Mouse (Mus musculus) embryonic facial prominence, embryonic 15.5 days (tissue): ENCODE data around the gene Ssmem1. TPM values are rescaled to one million over a fixed set of nuclear protein-coding genes. Genes with fewer than 3 reads are reported as not detected.

Source experiments
- ATAC-seq: fragments of 200-750 bp; cut with Nextera tagmentation; 2 replicates; pipeline ENCODE4 v1.8.0; 2017; ENCODE audit warnings: low read depth, moderate TSS enrichment; ENCODE audit not compliant: insufficient number of reproducible peaks, low FRiP score, low TSS enrichment
- H3K27ac ChIP-seq: fragments of 300-500 bp; sonication (generic); replicated peaks from 2 replicates; pipeline ENCODE4 v1.5.1; 2015; ENCODE audit warnings: mild to moderate bottlenecking, inconsistent platforms
- H3K27me3 ChIP-seq: fragments of 300-500 bp; sonication (generic); 2 replicates; pipeline ENCODE4 v1.6.1; 2015; ENCODE audit warnings: inconsistent platforms
- H3K36me3 ChIP-seq: fragments of 300-500 bp; sonication (generic); 2 replicates; pipeline ENCODE4 v1.6.1; 2015; ENCODE audit warnings: mild to moderate bottlenecking, inconsistent platforms
- H3K4me1 ChIP-seq: fragments of 300-500 bp; sonication (generic); 2 replicates; pipeline ENCODE4 v1.6.1; 2015; ENCODE audit warnings: inconsistent platforms
- H3K4me2 ChIP-seq: fragments of 300-500 bp; sonication (generic); replicated peaks from 2 replicates; pipeline ENCODE4 v1.6.1; 2015; ENCODE audit warnings: mild to moderate bottlenecking, inconsistent platforms
- H3K4me3 ChIP-seq: fragments of 300-500 bp; sonication (generic); replicated peaks from 2 replicates; pipeline ENCODE4 v1.5.1; 2015; ENCODE audit warnings: mild to moderate bottlenecking, inconsistent platforms
- H3K9ac ChIP-seq: fragments of 300-500 bp; sonication (generic); 2 replicates; pipeline ENCODE4 v1.6.1; 2015; ENCODE audit warnings: inconsistent platforms
- H3K9me3 ChIP-seq: fragments of 300-500 bp; sonication (generic); replicated peaks from 2 replicates; pipeline ENCODE4 v1.6.1; 2016; ENCODE audit warnings: inconsistent platforms
- WGBS: fragments of 180-500 bp; shearing (Covaris S2); methylation state at CpG from one replicate; pipeline ENCODE4 v1.1.7; 2015; 5-methylcytosine and 5-hydroxymethylcytosine counted together
- polyA plus RNA-seq: library from polyadenylated mRNA; unstranded; fragments of >200 nt; fragmentation: Nextera tagmentation; extraction: Ambion mirVana; gene quantifications from 2 replicates; pipeline ENCODE4 v1.2.1, GENCODE M21; 2015

Gene Ssmem1
- polyA plus RNA-seq = 0.14 and 0.52 TPM in 2 replicates

DNA sequence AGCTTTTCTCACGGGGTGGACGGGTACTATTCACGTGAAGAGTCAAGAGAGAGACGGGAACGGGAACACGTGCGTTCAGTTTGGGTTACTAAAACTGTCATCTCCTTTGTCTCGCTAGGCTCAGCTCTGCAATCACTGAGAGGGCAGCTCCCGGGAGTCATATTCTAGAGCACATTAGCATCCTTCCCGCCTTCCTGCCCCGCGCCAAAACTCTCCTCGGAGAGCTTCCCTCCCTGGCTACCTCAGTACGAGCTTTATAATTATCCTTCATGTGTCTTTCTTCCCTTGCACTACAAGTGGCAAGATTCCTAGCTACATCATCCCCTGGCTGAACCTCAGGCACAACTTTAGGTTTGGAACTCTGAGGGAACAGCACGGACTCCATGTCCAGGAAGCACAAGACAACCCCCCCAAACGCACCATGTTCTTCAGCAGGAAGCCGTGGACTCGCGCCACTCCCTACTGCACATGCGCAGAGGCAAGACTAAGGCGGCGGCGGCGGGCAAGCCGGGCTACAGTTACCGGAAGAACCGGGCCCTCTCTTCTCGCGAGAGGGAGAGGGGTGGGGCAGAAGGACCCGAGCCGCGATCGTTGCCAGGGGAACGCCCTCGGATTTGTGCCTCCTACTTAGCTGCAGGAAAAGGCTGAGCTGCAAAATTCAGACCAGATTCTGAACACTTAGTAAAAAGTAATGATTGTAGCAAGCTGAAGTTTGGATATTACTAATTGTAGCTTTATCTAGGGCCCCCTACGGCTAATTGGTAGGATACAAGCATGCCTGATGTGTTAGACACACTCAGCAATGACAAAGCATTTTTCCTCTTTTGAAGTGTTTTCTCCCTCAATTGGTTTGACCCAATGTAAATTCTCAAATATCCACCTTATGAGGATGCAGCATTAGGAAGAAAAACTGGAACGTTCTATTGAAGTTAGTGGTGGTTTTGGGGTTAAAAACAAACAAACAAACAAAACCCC is at the start of gene Ssmem1, which contains the start of gene Tmem209:
Ssmem1 (plus strand) TSS at position 585 of the 975 bp plus-strand sequence.
Tmem209 (minus strand) TSS at position 519 of the 975 bp plus-strand sequence.
- Histone ChIP-seq H3K9ac (peak within 1 kb of the TSS; percentile 85), H3K4me2 (peak within 1 kb of the TSS; percentile 59), H3K4me3 (peak within 1 kb of the TSS; percentile 60), H3K4me1 (peaks cover 13% of the 10 kb centered on the region), H3K27me3 (no peaks in the 10 kb centered on the region), H3K36me3 (peaks cover 13% of the 10 kb centered on the region; the same call in 1 of the 2 replicates), H3K9me3 (no peaks in the 10 kb centered on the region; the same call in 1 of the 2 replicates), H3K27ac (peak within 1 kb of the TSS; percentile 99)
- under 1% methylated on average over 37 of the region's 37 CpGs for WGBS
- ATAC-seq = peak; percentile 98

DNA sequence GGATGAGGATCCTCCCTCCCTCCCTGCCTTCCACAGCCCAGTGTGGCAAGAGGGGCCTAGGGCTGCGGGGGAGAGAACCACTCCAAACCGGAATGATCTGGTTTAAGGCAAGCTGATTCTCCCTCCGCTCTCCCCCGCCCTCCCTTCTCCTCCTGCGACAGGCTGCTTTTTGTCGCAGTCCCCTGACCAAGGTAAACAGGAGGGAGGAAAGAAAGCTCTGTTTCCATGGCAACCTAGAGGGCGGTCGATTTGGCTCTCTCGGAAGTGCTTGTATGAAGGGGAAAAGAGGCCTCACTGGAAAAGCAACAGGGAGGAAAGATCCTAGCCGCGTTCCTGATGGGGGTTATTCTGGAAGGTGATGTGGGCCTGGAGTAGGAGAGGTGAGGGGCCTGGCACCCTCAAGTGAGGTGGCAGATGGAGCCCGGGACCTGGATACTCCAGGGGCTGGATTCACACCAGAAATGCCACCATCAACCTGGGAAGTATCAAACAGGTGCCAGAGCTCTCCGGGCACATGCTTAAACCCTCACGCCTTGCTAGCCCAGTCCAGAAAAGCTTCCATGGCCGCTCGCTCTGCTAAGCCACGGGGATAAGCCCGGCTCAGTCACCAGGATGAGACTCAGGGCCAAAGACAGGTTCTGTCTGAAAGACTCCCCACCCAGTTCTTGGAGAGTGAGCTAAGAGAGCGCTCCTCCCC is 48.8 kb upstream of the Ssmem1 start:
- Histone ChIP-seq H3K27ac (peak overlapping the region; percentile 85), H3K4me1 (peaks cover 33% of the 10 kb centered on the region), H3K9me3 (no peaks in the 10 kb centered on the region), H3K27me3 (no peaks in the 10 kb centered on the region), H3K4me2 (peak overlapping the region; percentile 72), H3K4me3 (peak overlapping the region; percentile 4; the same call in 1 of the 2 replicates), H3K9ac (no peak overlapping the region), H3K36me3 (no peaks in the 10 kb centered on the region)
- ATAC-seq = peak; percentile 82
- WGBS = 19% methylated on average over 19 of the region's 19 CpGs

DNA sequence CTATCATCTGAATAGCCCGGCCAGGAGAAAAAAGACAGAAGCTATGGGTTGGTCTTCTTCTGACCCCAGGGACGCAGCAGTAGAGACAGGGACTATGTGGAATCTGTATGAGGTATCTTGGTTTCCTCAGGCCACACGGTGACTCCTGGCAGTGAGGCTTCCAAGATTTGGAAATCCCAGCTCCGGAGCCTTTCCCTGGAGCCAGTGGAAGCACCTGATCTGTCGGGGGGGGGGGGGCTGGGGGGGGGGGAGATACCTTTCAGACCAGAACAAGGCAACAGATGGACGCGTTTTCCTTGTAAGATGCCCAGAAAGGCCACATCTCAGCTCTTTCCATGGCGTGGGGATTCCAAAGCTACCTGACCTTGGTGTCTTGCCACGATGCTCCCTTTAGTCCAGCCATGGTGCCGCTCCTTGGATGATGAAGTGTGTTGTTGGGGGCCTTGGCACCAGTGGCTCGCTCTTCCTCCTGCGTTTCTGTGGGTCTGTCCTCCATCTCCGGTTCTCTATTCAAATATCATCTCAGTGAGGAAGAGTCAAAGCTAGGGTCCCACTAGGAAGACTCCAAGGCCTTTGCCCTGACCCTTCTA is 47.8 kb upstream of the Ssmem1 start:
- H3K4me3 ChIP-seq = no peak overlapping the region
- 85% methylated on average over 13 of the region's 13 CpGs for WGBS
- H3K36me3 ChIP-seq = no peaks in the 10 kb centered on the region
- no peak overlapping the region for H3K4me2 ChIP-seq
- H3K27me3 ChIP-seq = no peaks in the 10 kb centered on the region
- ATAC-seq = no peak
- no peaks in the 10 kb centered on the region for H3K9me3 ChIP-seq
- H3K9ac ChIP-seq = no peak overlapping the region
- no peak overlapping the region for H3K27ac ChIP-seq
- peaks cover 36% of the 10 kb centered on the region for H3K4me1 ChIP-seq

DNA sequence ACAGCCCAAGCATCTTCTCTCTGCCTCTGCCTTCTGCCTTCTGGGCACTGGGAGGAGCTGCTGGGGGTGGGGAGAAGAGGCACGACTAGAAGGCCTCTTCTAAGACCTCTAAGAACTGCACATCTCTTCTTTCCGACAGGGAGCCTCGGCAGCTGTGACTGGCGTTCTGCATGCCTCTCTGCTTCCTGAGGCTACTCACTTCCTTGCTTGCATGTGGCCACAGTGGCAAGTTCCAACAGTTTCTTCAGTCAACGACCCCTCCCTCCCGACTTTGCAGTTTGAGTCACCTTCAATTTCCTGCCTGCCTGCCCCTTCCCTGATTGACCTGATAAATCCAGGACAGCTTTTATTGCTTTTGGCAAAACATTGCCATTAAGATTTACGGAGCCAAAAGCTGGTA is 46.8 kb upstream of the Ssmem1 start:
- H3K9ac ChIP-seq = no peak overlapping the region
- no peaks in the 10 kb centered on the region for H3K27me3 ChIP-seq
- no peak overlapping the region for H3K27ac ChIP-seq
- H3K4me1 ChIP-seq = peaks cover 36% of the 10 kb centered on the region
- 20% methylated on average over 7 of the region's 7 CpGs for WGBS
- no peak overlapping the region for H3K4me2 ChIP-seq
- H3K36me3 ChIP-seq = no peaks in the 10 kb centered on the region
- no peaks in the 10 kb centered on the region for H3K9me3 ChIP-seq
- H3K4me3 ChIP-seq = no peak overlapping the region
- ATAC-seq = no peak

DNA sequence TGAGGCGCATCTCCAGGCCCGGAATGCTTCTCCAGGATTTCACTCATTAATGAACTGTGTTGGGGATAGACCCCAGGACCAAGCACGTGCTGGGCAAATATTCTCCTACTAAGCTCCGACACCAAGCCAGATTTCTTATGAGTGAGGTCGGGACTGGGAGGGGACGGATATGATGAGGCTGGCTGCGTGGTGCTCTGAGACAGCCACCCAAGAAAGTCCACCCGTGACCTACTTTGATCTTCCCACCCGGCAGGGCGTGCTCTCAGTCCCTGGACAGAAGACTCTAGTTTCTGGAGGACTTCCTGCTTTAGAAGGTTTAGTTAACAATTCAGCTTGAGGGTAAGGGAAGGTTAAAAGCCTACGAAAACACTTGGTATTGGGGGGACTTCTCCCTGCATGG is 44.1 kb upstream of the Ssmem1 start:
- Histone ChIP-seq H3K27me3 (no peaks in the 10 kb centered on the region), H3K9me3 (no peaks in the 10 kb centered on the region), H3K27ac (no peak overlapping the region), H3K36me3 (no peaks in the 10 kb centered on the region), H3K9ac (no peak overlapping the region), H3K4me2 (no peak overlapping the region), H3K4me3 (no peak overlapping the region), H3K4me1 (peaks cover 29% of the 10 kb centered on the region)
- 82% methylated on average over 11 of the region's 11 CpGs for WGBS
- no peak for ATAC-seq

DNA sequence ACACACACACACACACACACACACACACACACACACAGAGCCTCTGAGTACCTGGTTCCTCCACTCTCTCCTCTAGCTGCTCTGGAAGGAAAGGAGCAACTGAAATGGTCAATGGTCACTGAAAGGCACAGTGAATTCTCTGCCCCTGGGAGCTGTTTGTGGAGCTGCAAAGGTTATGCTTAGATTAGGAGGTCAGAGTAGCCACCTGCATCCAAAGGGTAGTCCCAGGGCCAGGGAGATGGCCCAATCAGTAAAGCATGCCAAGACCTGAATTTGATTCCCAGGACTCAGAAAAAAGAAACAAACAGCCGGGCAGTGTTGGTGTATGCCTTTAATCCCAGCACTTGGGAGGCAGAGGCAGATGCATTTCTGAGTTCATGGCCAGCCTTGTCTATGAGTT is 41.6 kb upstream of the Ssmem1 start:
- H3K9me3 ChIP-seq = no peaks in the 10 kb centered on the region
- H3K4me3 ChIP-seq = no peak overlapping the region
- no peak overlapping the region for H3K27ac ChIP-seq
- H3K27me3 ChIP-seq = no peaks in the 10 kb centered on the region
- no peak for ATAC-seq
- peaks cover 9% of the 10 kb centered on the region; the same call in 1 of the 2 replicates for H3K4me1 ChIP-seq
- H3K4me2 ChIP-seq = no peak overlapping the region
- H3K36me3 ChIP-seq = no peaks in the 10 kb centered on the region
- H3K9ac ChIP-seq = no peak overlapping the region
- WGBS = 67% methylated on average over 1 of the region's 1 CpGs

DNA sequence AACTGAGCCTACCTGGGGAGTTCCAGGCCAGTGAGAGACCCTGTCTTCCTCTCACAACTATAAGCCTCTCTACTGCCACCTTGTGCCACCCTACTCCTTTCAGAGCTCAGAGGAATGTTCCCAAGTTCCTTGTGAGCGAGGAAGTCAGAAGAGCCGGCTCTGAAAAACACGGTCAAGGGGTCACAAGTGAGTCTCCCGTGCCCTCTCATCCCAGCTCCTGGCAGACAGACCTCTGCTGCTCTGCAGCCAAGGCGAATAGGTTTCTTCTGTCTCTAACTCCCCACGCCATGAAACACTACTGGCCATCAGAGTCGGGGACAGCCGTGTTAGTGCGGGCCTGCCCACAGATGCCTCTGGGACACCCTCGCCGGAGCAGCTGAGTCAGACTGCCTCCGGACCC is 41.0 kb upstream of the Ssmem1 start:
- H3K27ac ChIP-seq = no peak overlapping the region
- H3K9ac ChIP-seq = no peak overlapping the region
- no peak for ATAC-seq
- WGBS = 63% methylated on average over 12 of the region's 12 CpGs
- peaks cover 9% of the 10 kb centered on the region; the same call in 1 of the 2 replicates for H3K4me1 ChIP-seq
- no peaks in the 10 kb centered on the region for H3K27me3 ChIP-seq
- H3K4me2 ChIP-seq = no peak overlapping the region
- H3K36me3 ChIP-seq = no peaks in the 10 kb centered on the region
- H3K4me3 ChIP-seq = no peak overlapping the region
- H3K9me3 ChIP-seq = no peaks in the 10 kb centered on the region

DNA sequence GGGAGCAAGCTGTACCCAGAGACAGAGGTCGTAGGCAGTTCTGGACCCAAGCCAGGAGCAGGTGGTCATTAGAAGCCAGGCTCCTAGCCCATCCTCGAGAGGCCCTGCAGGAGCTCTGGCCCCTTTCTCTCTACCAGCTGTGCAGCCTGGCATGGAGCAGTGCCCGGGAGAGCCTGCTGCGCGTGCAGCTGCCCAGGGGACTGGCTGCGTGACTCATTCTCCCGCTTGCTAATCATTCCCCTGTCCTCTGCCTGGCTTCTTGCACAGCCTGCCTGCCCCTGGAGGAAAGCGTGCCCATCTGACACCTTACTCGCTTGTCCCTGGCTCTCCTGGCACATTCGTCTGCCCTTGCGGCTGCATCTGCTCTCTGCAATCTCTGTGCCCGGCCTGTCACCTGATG is 40.3 kb upstream of the Ssmem1 start:
- no peak overlapping the region for H3K4me3 ChIP-seq
- no peak overlapping the region for H3K4me2 ChIP-seq
- H3K27me3 ChIP-seq = no peaks in the 10 kb centered on the region
- 68% methylated on average over 12 of the region's 12 CpGs for WGBS
- H3K4me1 ChIP-seq = peaks cover 9% of the 10 kb centered on the region; the same call in 1 of the 2 replicates
- H3K27ac ChIP-seq = no peak overlapping the region
- no peaks in the 10 kb centered on the region for H3K9me3 ChIP-seq
- H3K9ac ChIP-seq = no peak overlapping the region
- peak; percentile 74; the same call in 1 of the 2 replicates for ATAC-seq
- H3K36me3 ChIP-seq = no peaks in the 10 kb centered on the region

DNA sequence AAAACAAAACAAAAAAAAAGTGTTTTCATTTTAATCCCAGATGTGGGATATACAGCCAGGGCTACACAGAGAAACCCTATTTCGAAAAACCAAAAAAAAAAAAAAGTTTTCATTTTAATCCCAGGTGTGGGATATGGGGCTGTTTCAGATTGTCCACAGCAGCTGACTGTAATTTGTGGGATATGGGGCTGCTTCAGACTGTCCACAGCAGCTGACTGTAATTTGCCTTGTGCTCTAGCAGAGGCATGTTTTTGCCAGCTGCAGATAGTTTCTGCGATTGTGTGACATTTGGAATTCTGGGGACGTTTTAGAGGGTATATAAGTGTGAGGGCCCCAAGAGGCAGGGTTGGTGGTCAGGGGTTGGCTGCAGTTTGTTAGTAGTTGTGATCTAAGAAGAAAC is 37.9 kb upstream of the Ssmem1 start:
- Histone ChIP-seq H3K27ac (no peak overlapping the region), H3K9ac (no peak overlapping the region), H3K9me3 (no peaks in the 10 kb centered on the region), H3K36me3 (no peaks in the 10 kb centered on the region), H3K4me3 (no peak overlapping the region), H3K27me3 (no peaks in the 10 kb centered on the region), H3K4me2 (no peak overlapping the region), H3K4me1 (peaks cover 6% of the 10 kb centered on the region; the same call in 1 of the 2 replicates)
- WGBS = 32% methylated on average over 3 of the region's 3 CpGs
- no peak for ATAC-seq

DNA sequence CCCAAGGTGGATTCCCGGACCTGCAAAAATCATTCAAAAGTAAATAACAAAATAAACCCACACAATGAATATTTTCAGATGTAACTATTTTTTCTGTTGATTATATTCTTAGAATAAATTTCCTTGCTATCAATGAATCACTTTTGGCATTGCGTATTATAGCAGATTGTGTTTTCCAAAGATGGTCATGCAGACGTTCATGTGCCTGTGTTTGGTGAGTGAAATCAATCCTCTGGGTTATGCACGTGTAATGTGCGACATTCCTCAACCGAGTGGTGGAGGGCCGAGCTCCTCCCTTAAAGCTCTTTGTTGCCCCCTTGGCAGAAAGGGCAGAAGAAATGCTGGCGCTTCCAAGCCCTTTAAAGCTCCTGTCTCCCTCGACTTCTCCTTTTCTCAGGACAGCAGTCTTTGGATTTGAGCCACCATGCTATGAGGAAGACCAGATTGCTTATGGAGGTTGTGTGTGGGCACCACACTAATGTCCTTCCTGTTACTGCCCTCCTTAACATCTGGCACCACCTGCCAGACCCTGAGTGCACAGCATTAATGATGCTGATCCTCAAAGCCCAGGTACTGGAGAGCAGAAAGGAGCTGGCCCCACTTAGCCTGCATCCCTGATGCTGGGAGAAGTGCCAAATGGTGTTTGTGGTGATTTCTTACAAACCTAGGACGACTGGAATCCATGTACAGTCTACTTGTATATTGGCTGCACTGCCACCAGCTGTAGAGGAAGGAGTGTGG is 33.5 kb upstream of the Ssmem1 start:
- Histone ChIP-seq H3K36me3 (peaks cover 23% of the 10 kb centered on the region), H3K9ac (no peak overlapping the region), H3K27ac (no peak overlapping the region), H3K4me3 (no peak overlapping the region), H3K4me1 (no peaks in the 10 kb centered on the region), H3K9me3 (no peaks in the 10 kb centered on the region), H3K27me3 (no peaks in the 10 kb centered on the region), H3K4me2 (no peak overlapping the region)
- 63% methylated on average over 10 of the region's 10 CpGs for WGBS
- ATAC-seq = no peak
